Mouse (Mus musculus): Measurements from ENCODE around the gene Lamb2.

Lamb2 gene

GRCm38 (mm10) chr9:108461675-108462074 is 17.9 kb upstream of the Lamb2 start:
- DNase-seq, result no peak

GRCm38 (mm10) chr9:108462192-108462591 is 17.3 kb upstream of the Lamb2 start:
- no peak for DNase-seq

- no peak for DNase-seq
Observed at GRCm38 (mm10) chr9:108463713-108464112, 15.8 kb upstream of the Lamb2 start.

GRCm38 (mm10) chr9:108466219-108466618 is 13.3 kb upstream of the Lamb2 start:
- no peak for DNase-seq

- DNase-seq, result no peak
Observed at GRCm38 (mm10) chr9:108469430-108469829, 10.1 kb upstream of the Lamb2 start.

GRCm38 (mm10) chr9:108469845-108470244 is 9.7 kb upstream of the Lamb2 start:
- DNase-seq, result no peak

GRCm38 (mm10) chr9:108474528-108474927 is 5.0 kb upstream of the Lamb2 start:
- no peak for DNase-seq

GRCm38 (mm10) chr9:108478638-108479156 is 839 bp upstream of the Lamb2 start:
- DNase-seq, result peak; percentile 48

- DNase-seq, result no peak
Observed at GRCm38 (mm10) chr9:108479241-108479640, 295 bp upstream of the Lamb2 start.

- no peak for DNase-seq
Observed at GRCm38 (mm10) chr9:108480813-108481519, 1.4 kb downstream of the Lamb2 start.

GRCm38 (mm10) chr9:108481520-108482210 is 2.1 kb downstream of the Lamb2 start:
- DNase-seq, result no peak

GRCm38 (mm10) chr9:108483051-108483790 is 3.7 kb downstream of the Lamb2 start:
- no peak for DNase-seq

- DNase-seq, result no peak
Observed at GRCm38 (mm10) chr9:108484021-108484420, 4.5 kb downstream of the Lamb2 start.

GRCm38 (mm10) chr9:108485301-108485875 is 5.9 kb downstream of the Lamb2 start:
- no peak for DNase-seq

- DNase-seq, result no peak
Observed at GRCm38 (mm10) chr9:108486973-108487530, 7.5 kb downstream of the Lamb2 start.

- DNase-seq, result no peak
Observed at GRCm38 (mm10) chr9:108488403-108488802, 8.9 kb downstream of the Lamb2 start.

GRCm38 (mm10) chr9:108489215-108489614 is 9.7 kb downstream of the Lamb2 start:
- peak; percentile 32 for DNase-seq

- peak; percentile 50 for DNase-seq
Observed at GRCm38 (mm10) chr9:108489702-108490558, 10.4 kb downstream of the Lamb2 start.

- DNase-seq, result peak; percentile 96
Observed at GRCm38 (mm10) chr9:108490559-108491285, 11.2 kb downstream of the Lamb2 start, which contains the start of gene Usp19. Gene Usp19, plus strand, starts transcription at chr9:108490602.

- DNase-seq, result no peak
Observed at GRCm38 (mm10) chr9:108491286-108491580, 11.7 kb downstream of the Lamb2 start.
